Mouse (Mus musculus) lung, postnatal 0 days (tissue): ENCODE data around the gene Wdr82.

Experiments used
- CTCF ChIP-seq: IDR thresholded peaks from 2 replicates; pipeline ENCODE4 v1.5.1; 2016; ENCODE audit warnings: antibody characterized with exemption, mild to moderate bottlenecking
- EP300 ChIP-seq: IDR thresholded peaks from 2 replicates; pipeline ENCODE4 v1.6.1; 2016; ENCODE audit warnings: antibody characterized with exemption, mild to moderate bottlenecking, control low read depth

- TF ChIP-seq EP300 (no peak), CTCF (no peak)
These were observed 62.2 kb downstream of the Wdr82 start for GRCm38 (mm10) chr9:106232956-106233355.
